Mouse (Mus musculus) lung, adult 10 weeks (tissue): ENCODE measurements around the gene Dpp10. TPM values are rescaled to one million over a fixed set of nuclear protein-coding genes. Genes with fewer than 3 reads are reported as not detected.

Experiments used
- polyA plus RNA-seq: library from polyadenylated mRNA; stranded (reverse); fragments of 350-450 nt; fragmentation: Illumina TruSeq; extraction: RNeasy Lipid Tissue Mini Kit (QIAGEN cat#74804); gene quantifications from one replicate; pipeline ENCODE4 v1.2.3, GENCODE M21; 2014; ENCODE audit warnings: low read depth, low replicate concordance; ENCODE audit not compliant: insufficient read depth

Gene Dpp10
- polyA plus RNA-seq, result not detected

DNA sequence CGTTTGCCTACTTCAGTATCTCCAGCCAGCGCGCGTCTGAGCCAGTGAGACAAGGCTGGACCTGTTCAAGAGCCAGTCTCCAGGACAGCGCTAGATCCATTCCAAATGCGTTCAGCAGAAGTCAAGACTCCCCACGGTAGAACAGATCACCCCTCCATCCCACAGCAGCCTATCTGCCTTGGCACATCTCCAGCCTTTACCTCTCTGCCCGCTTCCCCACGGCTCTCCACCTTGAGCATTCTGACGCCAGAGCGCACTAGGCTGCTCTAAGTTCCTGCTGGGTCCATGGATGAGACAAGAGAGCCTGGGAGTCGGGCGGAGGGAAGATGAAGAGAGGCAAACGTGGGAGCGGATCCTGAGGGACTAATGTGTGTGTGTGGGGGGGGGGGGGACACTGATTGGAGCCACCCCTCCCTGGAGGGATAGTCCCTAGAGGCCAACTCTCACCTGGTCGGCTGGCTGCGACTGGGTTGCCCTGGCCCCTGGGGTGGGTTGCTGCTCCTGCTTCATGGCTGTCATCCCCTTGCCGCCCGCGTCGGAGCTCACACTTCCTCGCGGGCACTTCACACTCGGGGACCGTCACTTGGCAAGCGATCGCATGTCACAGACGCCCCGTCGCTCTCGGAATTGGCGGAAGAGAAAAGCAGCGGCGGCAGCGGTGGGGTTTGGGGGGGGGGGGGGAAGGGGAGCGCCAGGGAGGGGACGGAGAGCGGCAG, at the start of gene Dpp10:
TSS of gene Dpp10 (minus strand) at position 635 of the 716 bp plus-strand sequence.

